Mouse (Mus musculus) spleen, postnatal 10 days (tissue): ENCODE measurements around the gene Tyro3.

Source experiments
- DNase-seq, 2 experiments: peaks; one replicate each; pipeline ENCODE4 v3.0.0; 2021 to 2022; ENCODE audit warnings: low spot score in 2 of 2

Gene Tyro3

GRCm38 (mm10) chr2:119855310-119855850 lies 57.8 kb downstream of the Tyro3 start:
- DNase-seq = no peak

GRCm38 (mm10) chr2:119857341-119857740 lies 59.8 kb downstream of the Tyro3 start:
- no peak for DNase-seq

DNA sequence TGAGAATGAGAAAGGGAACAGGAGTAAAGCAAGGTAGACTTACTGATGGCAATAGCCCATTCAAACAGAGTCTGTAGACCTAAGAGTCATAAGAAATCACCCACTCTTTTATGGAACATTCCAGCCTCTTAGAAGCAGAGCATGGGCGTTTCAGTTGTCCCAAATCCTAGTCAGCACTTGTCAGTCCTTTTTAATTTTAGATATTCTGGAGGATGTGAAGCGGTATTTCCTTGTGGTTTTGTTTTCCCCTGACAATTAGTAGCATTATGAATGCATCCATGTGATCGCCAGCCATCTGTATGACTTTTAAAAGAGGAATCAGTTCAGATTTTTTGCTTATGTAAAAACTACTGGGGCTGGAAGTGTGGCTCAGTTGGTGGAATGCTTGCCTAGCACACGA lies 67.0 kb downstream of the Tyro3 start:
- DNase-seq = no peak
